Mouse (Mus musculus) retina, postnatal 7 days (tissue): ENCODE data around the gene Ubap1.

Experiments
- DNase-seq: peaks from one replicate; pipeline ENCODE4 v3.0.0-alpha.2; 2012; ENCODE audit warnings: low read depth, low spot score

Gene Ubap1

DNA sequence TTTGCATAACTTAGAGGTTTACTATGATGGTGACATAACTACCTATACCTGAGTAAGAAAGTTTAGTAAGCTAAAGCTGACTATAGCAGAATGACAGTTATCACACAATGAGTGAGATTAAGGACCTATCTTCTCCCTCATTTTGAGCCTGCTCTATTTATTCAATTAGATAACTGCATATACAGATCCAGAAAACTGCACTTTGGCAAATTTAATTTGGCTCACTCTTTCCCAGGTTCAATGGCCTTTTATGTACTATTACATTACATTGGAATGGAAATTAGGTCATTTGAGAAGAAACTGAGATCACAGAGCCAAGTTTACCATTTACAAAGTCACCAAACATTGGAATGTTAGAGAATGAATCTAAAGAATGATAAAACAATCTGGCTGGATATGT lies 68.2 kb downstream of the Ubap1 start:
- no peak for DNase-seq

DNA sequence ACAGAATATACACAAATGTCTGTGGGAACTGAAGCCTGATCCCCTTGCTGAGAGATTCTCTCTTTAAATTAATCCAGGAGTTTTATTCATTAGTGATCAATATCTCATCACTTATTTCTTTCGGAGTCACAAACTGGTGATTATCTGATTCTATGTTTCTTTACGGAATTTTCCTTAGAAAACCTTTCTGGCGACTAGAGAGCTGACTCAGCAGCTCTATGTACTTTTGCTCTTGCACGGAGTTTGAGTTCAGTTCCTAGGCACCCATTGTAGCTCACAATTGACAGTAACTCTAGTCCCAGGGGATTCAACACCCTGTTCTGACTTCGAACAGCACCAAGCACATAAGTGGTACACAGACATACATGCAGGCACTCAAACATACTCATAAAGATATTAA lies 90.1 kb downstream of the Ubap1 start:
- no peak for DNase-seq
